Mouse (Mus musculus) heart, adult 11 months (tissue): Measurements from ENCODE around the gene Utp4.

Source experiments
- DNase-seq: peaks from one replicate; pipeline ENCODE4 v3.0.0; 2022

Utp4 gene

DNA sequence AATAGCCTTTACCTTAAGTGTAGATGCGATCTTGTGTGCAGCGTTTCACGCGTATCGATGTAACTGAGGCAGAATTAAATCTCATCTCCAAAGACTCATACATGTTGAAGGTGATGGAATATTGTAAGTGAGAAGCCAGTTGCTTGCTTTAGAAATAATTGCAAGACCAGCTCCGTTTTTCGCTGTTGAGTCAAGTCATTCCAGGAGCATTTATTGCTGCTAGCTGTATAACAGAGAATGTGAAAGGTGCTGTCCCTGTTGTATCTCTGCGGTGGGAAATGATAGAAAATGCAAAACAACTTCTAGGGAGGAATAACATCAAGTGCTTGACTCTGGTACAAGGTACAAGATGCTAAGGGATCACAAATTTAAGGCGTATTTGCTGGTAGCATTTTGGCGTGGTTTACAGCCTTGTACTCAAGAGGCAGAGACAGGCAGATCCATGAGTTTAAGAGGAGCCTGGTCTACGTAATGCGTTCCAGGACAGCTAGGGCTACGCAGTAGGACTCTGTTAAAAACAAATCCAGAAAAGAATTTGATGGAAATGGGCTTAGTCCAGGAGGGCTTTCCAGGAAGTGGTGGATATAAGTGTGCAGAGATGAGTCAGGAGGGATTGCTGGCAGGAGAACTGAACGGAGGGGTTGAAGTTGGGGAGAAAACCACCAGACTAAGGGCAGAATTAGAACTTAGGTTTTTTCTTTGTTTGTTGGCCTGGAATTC lies 43.8 kb downstream of the Utp4 start:
- DNase-seq, result no peak

DNA sequence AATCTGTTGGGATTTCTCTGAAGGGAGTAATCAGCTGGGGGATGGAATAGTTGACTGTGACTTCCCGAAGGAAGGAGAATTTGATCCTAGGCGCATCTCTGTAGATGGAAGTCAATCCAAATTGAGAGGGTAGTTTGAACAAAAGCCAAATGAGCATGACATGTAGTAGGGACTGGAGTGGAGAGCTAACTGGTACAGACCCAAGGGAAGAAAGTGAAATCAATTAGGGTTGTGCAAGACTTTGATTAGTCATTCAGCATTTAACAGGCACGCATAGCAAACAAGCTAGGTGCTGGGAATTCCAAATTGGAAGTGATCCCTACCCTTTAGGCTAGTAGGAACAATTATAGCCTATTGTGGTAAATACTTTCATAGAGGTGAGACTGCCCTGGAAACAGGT lies 48.4 kb downstream of the Utp4 start:
- DNase-seq, result no peak

DNA sequence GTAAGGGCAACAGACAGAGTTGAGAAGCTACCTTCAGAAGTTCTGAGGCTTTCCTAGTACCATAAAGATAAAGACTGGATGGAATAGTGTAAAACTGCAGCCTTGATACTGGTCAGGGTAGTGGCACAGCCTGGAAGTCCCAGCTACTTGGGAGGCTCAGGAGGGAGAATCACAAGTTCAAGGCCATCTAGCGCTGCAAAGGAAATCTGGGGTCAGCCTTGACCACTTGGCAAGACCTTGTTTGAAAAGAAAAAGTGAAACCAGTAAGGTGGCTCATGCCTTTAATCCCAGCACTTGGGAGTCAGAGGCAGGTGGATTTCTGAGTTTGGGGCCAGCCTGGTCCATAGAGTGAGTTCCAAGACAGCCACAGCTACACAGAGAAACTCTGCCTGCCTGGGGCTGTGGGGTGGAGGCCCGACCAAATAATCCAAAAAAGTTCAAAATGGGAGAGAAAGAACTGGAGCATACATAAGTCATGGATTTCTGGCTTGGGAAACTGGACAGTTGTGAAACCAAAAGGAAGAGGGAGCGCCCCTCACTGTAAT lies 50.5 kb downstream of the Utp4 start:
- peak; percentile 91 for DNase-seq

DNA sequence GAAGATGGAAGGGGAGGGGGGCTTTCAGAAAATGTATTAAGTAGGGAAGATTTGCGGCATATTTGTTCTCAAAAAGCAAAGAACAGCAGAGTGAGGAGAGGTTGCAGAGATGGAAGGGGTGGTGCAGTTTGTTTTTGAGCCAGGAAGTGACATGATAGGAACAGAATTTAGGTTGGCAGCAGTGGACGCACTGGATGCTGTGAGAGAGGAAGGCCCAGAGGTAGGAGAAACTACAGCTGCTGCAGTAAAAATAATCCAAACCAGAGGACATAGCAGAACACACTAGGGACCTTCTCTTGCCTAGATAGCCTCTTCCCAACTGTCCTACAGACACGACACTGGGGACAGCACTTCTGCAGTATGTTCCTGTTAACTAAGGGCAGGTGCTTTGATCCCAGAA lies 51.3 kb downstream of the Utp4 start:
- peak; percentile 98 for DNase-seq

DNA sequence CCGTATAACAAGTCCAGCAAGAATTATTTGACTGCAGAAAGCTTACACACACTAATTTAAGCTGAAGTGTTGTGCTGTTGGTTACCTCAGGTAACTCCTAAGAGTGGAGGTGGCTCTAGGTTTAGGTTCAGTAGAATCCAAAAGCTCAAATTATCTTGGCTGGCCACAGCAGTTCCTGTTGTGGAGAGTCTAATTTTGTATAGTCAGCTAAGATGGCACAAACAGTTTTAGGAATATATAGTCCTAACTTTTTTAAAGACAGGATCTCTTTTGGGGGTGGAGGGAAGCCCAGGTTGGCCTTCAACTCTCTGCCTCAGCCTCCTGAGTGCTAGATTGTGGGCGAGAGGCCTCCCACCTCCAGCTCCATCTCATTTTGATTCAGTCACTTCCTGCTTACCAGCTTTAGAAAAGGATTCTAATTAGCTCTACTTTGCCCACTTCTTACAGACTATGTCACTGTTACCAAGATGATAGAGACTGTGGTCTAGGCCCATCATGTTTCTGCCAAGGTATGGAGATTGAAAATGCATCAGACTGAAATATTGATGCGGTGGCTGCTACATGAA lies 55.3 kb downstream of the Utp4 start:
- no peak for DNase-seq

DNA sequence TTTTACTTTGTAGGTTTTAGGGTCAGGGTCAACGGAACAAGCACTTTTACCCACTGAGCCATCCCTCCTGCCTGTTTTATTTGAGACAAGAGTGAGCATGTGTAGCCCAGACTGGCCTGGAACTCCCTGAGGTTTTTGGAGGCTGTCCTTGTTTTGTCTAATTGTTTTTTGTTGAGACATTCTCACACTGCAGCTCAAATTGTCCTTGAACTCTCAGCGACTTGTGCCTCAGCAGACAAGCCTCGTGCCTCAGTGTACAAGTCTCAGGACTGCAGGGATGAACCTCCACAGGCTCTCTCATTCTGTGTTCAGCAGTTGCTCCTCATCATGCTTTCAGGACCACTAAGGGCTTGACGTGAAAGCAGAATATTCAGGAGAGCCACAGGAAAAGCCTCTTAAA lies 58.3 kb downstream of the Utp4 start:
- DNase-seq, result no peak

DNA sequence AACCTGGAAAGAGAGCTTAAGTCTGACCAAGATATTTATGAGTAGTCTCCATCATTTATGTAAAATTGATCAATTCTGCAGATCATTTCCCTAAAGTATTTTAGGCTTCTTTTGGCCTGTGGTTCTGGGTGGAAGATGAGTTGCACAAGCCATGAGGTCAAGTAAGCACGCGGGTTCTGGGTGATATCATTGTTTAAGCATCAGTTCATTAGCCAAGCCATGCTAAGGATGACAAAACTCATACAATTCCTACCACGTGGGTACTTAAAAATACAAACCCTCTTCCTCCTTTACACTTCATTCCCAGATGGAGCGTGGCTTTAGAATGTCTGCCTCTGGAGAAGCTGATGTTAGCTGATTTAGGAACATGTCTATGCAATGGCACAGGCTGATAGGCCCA lies 60.1 kb downstream of the Utp4 start:
- no peak for DNase-seq

DNA sequence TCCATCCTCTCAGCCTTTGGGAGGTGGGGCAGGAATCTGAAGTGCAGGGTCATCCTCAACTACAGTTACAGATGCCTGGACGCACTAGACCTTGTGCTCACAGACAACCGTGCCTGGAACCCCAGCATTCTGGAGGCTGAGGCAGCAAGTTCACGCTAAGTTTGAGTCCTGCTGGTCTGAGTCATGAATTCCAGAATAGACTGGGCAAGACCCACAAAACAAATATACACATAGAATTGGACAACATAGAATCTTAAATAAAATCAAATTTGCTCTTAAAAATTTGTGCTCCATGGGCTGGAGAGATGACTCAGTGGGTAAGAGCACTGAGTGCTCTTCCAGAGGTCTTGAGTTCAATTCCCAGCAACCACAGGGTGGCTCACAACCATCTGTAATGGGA lies 63.6 kb downstream of the Utp4 start:
- DNase-seq, result no peak

DNA sequence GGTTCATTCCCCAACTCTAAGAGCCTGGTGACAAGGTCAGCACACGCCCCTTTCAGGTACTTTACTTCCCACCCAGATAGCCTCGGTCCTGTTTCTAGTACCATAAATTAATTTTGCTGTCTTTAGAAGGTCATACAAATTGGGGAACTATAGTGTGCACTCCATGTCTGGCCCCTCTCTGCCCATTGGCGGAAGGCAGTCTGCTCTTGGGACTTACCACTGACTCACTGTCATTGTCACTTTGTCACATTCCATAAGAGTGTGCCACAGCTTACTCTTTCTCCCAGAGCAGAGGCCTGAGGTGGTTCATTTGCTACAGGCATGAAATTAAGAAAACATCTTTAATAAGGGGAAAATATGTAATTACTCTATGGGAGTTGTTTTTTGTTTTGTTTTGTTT lies 64.8 kb downstream of the Utp4 start:
- no peak for DNase-seq

DNA sequence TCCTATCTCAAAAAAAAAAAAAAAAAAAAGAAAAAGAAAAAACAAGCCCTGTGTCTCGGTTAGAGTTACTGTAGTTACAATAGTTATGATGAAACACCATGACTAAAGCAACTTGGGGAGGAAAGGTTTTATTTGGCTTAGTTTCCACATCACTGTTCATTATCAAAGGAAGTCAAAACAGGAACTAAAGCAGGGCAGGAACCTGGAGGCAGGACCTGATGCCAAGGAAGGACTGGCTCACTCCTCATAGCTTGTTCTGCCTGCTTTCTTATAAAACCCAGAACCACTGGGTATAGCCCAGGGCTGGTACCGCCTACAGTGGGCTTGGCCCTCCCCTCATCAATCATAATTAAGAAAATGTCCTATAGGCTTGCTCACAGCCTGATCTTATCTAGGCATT lies 66.2 kb downstream of the Utp4 start:
- DNase-seq, result no peak

DNA sequence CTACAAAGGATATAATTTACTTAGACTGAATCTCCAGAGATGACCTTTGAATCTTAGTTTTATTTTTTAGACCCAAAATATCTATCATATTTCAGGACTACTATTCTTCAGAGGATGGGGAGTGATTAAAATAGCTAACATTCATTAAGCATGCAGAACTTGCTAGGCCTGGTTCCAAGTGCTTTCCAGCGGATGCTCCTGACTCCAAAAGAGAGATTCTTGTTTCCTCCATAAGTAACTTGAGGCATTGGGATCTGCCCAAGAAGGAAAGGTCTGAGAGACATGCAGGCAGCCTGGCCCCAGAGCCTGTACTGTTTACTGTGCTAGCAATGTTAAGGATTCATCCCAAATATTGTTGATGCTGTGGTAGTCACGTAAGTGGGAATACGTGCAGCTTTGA lies 68.9 kb downstream of the Utp4 start:
- DNase-seq, result peak; percentile 93

DNA sequence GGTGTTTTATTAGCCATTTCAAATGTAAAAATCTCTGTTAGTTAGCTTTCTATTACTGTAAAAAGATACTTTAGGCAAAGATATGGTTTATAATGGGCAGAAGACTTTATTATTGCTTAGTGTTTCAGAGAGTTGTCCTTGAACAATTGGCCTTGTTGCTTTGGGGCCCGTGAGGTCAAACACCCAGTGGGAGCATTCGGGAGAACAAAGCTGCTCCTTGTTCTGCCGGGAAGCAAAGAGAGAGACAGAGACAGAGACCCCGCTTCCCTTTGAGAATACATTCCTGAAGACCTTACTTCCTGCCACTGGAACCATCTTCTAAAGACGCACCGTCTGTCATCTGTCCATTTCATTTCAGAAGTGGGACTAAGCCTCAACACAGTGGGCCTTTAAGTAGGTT lies 69.9 kb downstream of the Utp4 start:
- DNase-seq, result no peak

DNA sequence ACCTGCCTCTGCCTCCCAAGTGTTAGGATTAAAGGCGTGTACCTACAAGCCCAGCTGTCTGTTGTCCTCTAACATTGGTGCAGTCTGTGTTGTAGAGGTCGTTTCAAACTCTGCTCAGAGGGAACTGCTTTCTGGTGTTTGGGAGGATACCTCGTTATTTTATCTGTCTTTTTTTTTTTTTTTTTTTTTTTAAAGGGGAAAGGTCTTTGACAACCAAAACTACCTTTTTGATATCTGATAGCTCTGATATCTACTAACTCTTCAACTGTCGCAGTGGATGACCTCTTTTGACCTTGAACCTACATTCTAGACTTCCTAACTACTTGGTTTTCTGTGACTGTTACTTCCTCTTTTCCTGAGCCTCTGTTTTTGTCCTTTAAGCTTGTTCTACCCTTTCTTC lies 71.1 kb downstream of the Utp4 start:
- DNase-seq, result no peak

DNA sequence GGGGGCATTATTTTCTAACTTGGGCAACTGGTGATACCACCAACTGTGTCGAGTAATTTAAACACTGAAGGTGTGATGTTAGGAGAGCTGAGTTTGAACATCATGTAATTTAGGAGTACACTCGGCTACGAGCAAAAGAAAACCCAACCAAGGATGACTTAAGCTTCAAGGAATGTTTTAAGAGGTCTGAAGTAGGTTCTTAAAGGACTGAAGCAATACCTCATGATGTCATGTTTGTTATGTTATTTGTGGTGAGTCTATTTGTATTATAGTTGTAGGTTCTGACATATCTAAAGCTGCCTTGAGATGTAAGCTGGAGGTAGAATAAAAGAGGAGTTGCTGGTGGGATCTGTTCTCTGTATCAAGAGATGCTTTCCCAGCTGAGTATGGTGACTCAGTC lies 76.5 kb downstream of the Utp4 start:
- no peak for DNase-seq

DNA sequence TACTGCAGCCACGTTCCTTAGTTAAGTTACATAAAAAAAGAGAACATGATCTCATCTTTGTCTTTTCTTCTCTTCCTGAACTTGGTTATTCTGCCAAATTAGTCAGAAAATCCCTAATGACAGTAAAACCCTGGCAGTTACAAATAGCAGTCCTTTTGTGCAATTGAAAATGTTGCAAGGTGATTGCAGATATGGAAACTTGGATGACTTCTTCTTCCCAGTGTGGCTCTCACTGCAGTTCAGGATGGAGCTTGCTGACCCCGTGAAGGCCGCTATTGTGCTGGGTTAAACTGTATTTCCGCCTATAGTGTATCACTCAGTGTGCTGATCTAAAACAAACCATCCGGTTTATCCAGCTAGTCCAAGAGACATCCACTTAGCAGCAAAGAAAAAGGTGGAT lies 78.5 kb downstream of the Utp4 start:
- DNase-seq, result peak; percentile 97
